Mouse (Mus musculus): ENCODE results near the gene Ccdc124. TPM values are rescaled to one million over a fixed set of nuclear protein-coding genes. Genes with fewer than 3 reads are reported as not detected.

Gene Ccdc124
- polyA plus RNA-seq, 1 experiment from 2014 or later = 149 TPM

DNA sequence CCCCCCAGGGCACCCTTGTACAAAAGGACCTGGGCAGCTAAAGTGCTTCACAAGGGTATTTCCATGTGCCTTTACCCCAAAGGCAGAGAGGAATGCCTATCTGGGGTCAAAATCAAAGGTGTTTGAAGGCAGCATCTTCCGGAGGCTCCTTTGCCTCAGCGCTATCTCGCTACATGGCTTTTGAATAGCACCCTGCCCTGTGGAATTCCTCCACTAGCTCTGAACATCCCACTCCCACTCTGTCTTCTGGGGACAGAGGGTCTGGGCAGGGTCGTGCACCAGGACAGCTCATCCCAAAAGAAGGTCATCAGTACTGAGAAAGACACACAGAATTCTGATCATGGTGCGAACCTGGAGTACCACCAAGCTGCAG is 4.5 kb downstream of the Ccdc124 start:
- H3K36me3 ChIP-seq (ENCODE audit: control insufficient read depth, insufficient read depth, low read length) = peaks cover 11% of the 10 kb centered on the region
- H3K27ac ChIP-seq (replicated peaks; ENCODE audit: low read depth, low read length) = peak overlapping the region; percentile 81
- 34% methylated on average over 5 of the region's 5 CpGs for WGBS
- DNase-seq = no peak
- H3K4me2 ChIP-seq (ENCODE audit: low read length) = peak overlapping the region; percentile 34
- H3K27me3 ChIP-seq (ENCODE audit: control insufficient read depth, insufficient read depth, low read length) = no peaks in the 10 kb centered on the region
- no peaks in the 10 kb centered on the region for H3K9me3 ChIP-seq (ENCODE audit: control insufficient read depth, low read length)
- peak overlapping the region; percentile 13 for H3K9ac ChIP-seq (replicated peaks; ENCODE audit: low read length)
- H3K4me1 ChIP-seq (ENCODE audit: control insufficient read depth, insufficient read depth, low read length) = peaks cover 37% of the 10 kb centered on the region
- ATAC-seq (ENCODE audit: low FRiP score, low TSS enrichment) = no peak
- no peak overlapping the region for H3K4me3 ChIP-seq (replicated peaks; ENCODE audit: low read depth, low read length)

DNA sequence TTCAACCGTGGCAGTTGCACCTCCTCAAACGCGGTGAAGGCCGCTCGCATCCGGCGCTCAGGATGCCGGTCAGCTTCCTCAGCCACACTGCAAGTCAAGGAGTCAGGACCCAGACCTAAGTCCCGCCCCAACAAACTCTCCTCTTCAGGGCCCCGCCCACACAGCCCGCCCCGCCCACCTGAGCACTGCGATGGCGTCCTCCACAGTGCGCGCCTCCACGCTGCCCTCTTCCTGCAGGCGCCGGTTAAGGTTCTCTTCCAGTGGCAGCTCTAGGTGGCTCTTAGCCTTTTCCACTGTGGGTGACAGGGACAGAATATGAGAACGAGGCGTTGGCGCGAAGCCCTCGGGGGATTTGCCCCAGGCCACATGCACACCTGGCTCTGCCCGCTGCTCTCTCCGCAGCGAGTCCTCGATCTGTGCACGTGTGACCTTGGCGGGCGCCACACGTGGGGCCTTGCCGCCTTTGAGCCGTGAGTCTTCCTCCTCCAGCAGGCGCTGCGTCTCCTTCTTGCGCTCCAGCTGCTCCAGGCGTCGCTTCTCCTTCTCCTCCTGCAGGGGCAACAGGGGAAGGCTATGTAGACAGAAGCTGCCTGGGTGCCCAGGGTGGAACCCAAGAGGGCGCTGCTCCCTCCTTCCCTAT is 5.1 kb downstream of the Ccdc124 start:
- peaks cover 11% of the 10 kb centered on the region for H3K36me3 ChIP-seq (ENCODE audit: control insufficient read depth, insufficient read depth, low read length)
- H3K9ac ChIP-seq (replicated peaks; ENCODE audit: low read length) = peak overlapping the region; percentile 13
- H3K9me3 ChIP-seq (ENCODE audit: control insufficient read depth, low read length) = no peaks in the 10 kb centered on the region
- ATAC-seq (ENCODE audit: low FRiP score, low TSS enrichment) (no peak), DNase-seq (peak; percentile 64)
- no peaks in the 10 kb centered on the region for H3K27me3 ChIP-seq (ENCODE audit: control insufficient read depth, insufficient read depth, low read length)
- WGBS = 12% methylated on average over 40 of the region's 40 CpGs
- H3K4me3 ChIP-seq (replicated peaks; ENCODE audit: low read depth, low read length) = no peak overlapping the region
- H3K4me1 ChIP-seq (ENCODE audit: control insufficient read depth, insufficient read depth, low read length) = peaks cover 41% of the 10 kb centered on the region
- peak overlapping the region; percentile 81 for H3K27ac ChIP-seq (replicated peaks; ENCODE audit: low read depth, low read length)
- peak overlapping the region; percentile 34 for H3K4me2 ChIP-seq (ENCODE audit: low read length)

DNA sequence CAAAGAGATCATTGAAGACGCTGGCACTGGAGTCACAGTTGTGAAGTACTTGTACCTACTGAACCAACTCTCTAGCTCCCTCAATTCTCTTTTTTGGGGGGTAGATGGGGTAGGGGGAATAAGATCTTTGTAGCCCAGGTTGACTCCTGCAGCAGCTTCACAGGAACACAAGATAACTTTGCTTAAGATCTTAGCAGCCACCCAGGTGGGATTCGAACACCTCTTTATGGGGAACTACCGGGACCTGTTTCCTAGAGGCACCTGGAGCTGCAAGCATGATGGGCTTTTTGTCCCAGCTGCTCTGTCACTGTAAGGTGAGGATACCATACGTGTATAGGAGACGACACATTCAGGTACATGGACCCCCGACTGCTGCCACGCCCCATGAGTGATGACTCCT is 7.2 kb downstream of the Ccdc124 start:
- Histone ChIP-seq H3K27me3 (ENCODE audit: control insufficient read depth, insufficient read depth, low read length) (no peaks in the 10 kb centered on the region), H3K36me3 (ENCODE audit: control insufficient read depth, insufficient read depth, low read length) (peaks cover 11% of the 10 kb centered on the region), H3K4me1 (ENCODE audit: control insufficient read depth, insufficient read depth, low read length) (peaks cover 46% of the 10 kb centered on the region), H3K27ac (replicated peaks; ENCODE audit: low read depth, low read length) (peak overlapping the region; percentile 98), H3K9ac (replicated peaks; ENCODE audit: low read length) (peak overlapping the region; percentile 59; the same call in 1 of the 2 replicates), H3K9me3 (ENCODE audit: control insufficient read depth, low read length) (no peaks in the 10 kb centered on the region), H3K4me2 (ENCODE audit: low read length) (peak overlapping the region; percentile 98), H3K4me3 (replicated peaks; ENCODE audit: low read depth, low read length) (no peak overlapping the region)
- DNase-seq (no peak), ATAC-seq (ENCODE audit: low FRiP score, low TSS enrichment) (no peak)
- WGBS = 83% methylated on average over 7 of the region's 7 CpGs

DNA sequence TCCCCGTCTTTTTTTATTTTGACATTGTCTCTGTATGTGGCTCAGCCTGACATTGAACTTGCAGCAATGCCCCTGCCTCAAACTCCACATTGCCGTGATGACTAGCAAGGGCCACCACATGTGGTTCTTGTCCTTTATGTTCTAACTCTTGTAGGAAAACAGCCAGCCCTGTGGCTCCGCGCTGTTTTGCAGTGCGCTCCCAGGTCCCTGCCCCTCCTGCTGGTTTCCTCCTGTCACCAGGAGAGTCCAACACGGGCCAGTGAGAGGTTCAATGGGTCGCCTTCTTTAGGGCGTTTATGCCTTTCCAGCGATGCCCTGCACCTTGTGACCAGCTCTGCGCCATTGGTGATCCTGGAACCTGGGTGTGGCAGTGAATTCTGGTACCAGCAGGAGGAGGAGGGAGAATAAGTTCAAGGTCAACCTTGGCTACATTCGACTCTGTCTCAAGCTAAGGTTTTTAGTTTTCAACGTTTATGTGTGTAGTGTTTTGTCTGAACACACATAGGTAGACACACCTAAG is 7.7 kb downstream of the Ccdc124 start:
- peak; percentile 7; the same call in 1 of the 2 replicates for ATAC-seq (ENCODE audit: low FRiP score, low TSS enrichment)
- Histone ChIP-seq H3K4me1 (ENCODE audit: control insufficient read depth, insufficient read depth, low read length) (peaks cover 47% of the 10 kb centered on the region), H3K9ac (replicated peaks; ENCODE audit: low read length) (peak overlapping the region; percentile 59), H3K27ac (replicated peaks; ENCODE audit: low read depth, low read length) (peak overlapping the region; percentile 98), H3K4me2 (ENCODE audit: low read length) (peak overlapping the region; percentile 98), H3K36me3 (ENCODE audit: control insufficient read depth, insufficient read depth, low read length) (peaks cover 11% of the 10 kb centered on the region), H3K4me3 (replicated peaks; ENCODE audit: low read depth, low read length) (peak overlapping the region; percentile 64), H3K9me3 (ENCODE audit: control insufficient read depth, low read length) (no peaks in the 10 kb centered on the region), H3K27me3 (ENCODE audit: control insufficient read depth, insufficient read depth, low read length) (no peaks in the 10 kb centered on the region)
- no peak for DNase-seq
- 8% methylated on average over 12 of the region's 12 CpGs for WGBS

DNA sequence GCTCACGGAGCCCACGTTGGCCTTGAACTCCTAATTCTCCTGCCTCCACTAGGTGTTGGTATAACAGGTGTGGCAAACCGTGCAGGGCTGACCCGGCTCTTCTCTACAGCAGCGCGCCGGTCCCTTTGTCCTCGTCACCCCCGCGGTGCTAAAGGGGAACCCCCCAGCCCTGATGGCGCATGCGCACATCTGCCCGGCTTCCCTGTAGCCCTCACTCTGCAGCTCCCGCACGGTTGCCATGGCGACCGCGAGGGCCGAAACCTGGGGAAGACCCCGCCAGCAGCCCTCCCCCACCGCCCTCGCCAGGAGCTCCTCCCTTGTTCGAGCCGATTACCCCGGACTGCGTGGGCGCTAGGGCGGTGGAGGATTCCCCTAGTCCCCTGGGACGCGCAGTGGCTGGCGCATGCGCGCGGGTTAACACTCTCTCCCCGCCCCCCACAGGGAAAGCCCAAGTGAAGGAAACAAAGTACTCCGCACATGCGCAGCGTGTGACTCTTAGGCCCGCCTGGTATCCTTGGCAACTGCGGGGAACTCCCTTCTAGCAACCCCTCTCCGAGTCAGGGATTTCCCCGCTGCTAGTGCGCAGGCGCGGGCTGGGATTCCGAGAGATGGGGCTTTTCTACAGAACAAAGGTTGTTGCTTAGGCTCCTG is 8.3 kb downstream of the Ccdc124 start:
- Histone ChIP-seq H3K4me2 (ENCODE audit: low read length) (peak overlapping the region; percentile 98), H3K9me3 (ENCODE audit: control insufficient read depth, low read length) (no peaks in the 10 kb centered on the region), H3K4me1 (ENCODE audit: control insufficient read depth, insufficient read depth, low read length) (peaks cover 47% of the 10 kb centered on the region), H3K9ac (replicated peaks; ENCODE audit: low read length) (peak overlapping the region; percentile 85), H3K27ac (replicated peaks; ENCODE audit: low read depth, low read length) (peak overlapping the region; percentile 98), H3K4me3 (replicated peaks; ENCODE audit: low read depth, low read length) (peak overlapping the region; percentile 64), H3K36me3 (ENCODE audit: control insufficient read depth, insufficient read depth, low read length) (peaks cover 11% of the 10 kb centered on the region), H3K27me3 (ENCODE audit: control insufficient read depth, insufficient read depth, low read length) (no peaks in the 10 kb centered on the region)
- DNase-seq = peak; percentile 100
- ATAC-seq (ENCODE audit: low FRiP score, low TSS enrichment) = peak; percentile 88
- under 1% methylated on average over 46 of the region's 46 CpGs for WGBS

DNA sequence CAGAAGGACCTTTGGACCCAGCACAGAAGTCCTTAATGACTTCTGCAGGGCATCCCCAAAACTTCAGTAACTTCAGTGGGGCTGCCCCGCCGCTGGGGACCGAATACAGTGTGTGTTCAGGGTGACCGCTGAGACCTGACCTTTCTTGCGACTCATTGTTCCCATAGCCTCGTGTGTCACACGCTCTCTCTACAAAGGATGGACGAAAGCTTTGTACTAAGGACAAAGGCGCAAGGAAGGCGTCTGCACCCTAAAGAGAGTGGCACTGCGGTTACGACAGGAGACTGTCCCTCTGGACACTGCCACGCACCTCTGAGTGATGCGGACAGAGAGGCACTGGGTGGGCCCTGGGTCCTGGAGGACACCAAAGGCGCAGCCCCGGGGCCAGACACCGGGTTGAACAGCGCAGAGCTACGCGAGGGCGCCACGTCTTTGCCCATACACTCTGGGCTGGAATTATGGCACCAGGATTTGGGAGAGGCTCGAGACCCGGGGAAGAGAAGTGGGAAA is 9.0 kb downstream of the Ccdc124 start:
- no peak for DNase-seq
- Histone ChIP-seq H3K4me3 (replicated peaks; ENCODE audit: low read depth, low read length) (peak overlapping the region; percentile 64), H3K4me2 (ENCODE audit: low read length) (peak overlapping the region; percentile 98), H3K27ac (replicated peaks; ENCODE audit: low read depth, low read length) (peak overlapping the region; percentile 98), H3K4me1 (ENCODE audit: control insufficient read depth, insufficient read depth, low read length) (peaks cover 47% of the 10 kb centered on the region), H3K9me3 (ENCODE audit: control insufficient read depth, low read length) (no peaks in the 10 kb centered on the region), H3K9ac (replicated peaks; ENCODE audit: low read length) (peak overlapping the region; percentile 85), H3K27me3 (ENCODE audit: control insufficient read depth, insufficient read depth, low read length) (no peaks in the 10 kb centered on the region), H3K36me3 (ENCODE audit: control insufficient read depth, insufficient read depth, low read length) (peaks cover 11% of the 10 kb centered on the region)
- under 1% methylated on average over 24 of the region's 24 CpGs for WGBS
- peak; percentile 12 for ATAC-seq (ENCODE audit: low FRiP score, low TSS enrichment)

DNA sequence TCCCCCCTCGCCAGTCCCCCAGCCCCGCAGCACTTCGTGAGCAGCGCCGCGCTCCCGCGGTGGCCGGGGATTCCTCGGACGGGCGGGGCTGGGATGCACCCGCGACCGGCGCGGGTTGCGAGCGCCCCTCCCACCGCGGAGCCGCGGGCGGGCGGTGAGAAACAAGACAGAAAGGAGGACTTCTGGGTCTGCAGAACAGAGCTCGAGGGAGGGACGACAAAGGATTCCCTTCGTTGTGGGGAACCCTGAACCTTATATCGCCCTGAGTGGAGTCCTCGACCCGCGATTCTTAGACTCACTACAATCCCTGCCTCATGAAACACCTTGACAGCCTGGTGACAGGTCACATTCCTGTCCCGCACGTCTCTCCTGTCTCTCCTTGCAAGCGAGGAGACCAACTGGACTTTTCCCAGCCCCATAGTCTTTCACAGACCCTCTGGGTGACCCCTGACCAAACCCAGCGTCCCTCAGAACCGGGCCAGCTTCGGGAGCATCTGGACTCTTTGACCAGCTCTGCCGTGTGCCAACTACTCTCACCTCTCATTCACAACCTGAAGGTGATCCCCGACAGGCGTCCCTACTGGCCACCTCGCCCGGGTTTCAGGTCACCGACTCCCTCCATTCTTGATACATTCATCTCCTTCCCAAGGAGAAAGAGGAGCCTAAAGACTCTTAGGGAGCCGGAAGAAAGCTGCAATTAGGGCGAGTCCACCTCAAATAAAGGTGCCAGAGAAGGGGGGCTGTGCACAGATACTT is 9.6 kb downstream of the Ccdc124 start:
- peaks cover 44% of the 10 kb centered on the region for H3K4me1 ChIP-seq (ENCODE audit: control insufficient read depth, insufficient read depth, low read length)

DNA sequence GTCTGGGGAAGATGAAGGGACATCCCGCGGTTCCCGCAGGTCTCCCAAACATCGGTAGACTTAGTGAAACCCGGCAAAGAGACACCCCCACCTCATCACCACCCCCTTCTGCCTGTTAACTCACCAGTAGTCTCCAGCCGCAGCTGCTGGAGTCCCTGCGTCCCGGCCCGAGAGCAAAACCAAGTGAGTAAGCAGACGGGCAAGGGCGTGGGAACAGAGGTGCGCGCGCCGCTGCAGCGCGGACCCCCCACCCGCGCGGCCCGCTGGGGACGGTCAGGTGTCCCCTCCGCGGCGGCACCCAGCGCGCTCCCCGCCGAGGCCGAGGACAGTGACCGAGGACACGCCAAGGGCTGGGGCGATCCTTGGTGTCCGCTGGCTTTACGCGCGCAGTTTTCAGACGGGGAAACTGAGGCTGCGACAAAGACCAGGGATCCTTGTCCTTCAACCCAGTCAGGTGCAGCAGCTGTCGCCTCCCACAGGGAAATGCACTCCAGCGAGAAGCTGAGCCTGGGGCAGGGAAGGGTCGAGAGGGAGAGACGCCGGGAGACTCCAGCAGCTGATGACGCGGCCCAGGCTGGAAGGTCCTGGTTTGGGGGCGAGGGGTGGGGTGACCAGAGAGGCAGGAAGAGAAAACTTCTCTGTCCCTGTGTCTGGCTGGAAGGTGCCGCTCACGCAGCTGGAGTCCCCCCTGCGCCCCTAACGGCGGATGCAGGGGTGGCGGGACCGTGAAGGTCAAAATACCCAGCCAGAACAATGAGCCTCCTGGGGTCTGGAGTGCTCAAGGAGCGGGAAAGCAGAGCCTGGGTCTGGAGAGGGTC is 10.7 kb downstream of the Ccdc124 start, which contains the start of gene Kcnn1:
Gene Kcnn1, minus strand, starts transcription at position 435 of the 818 bp plus-strand sequence.
- peak within 1 kb of the TSS; percentile 98 for H3K4me2 ChIP-seq (ENCODE audit: low read length)
- ATAC-seq (ENCODE audit: low FRiP score, low TSS enrichment) (0 out of 2 replicates have a peak, but pooled peaks have one; percentile 0), DNase-seq (peak; percentile 71)
- H3K9ac ChIP-seq (replicated peaks; ENCODE audit: low read length) = peak within 1 kb of the TSS; percentile 85
- peak within 1 kb of the TSS; percentile 64 for H3K4me3 ChIP-seq (replicated peaks; ENCODE audit: low read depth, low read length)
- H3K4me1 ChIP-seq (ENCODE audit: control insufficient read depth, insufficient read depth, low read length) = peaks cover 39% of the 10 kb centered on the region
- peak within 1 kb of the TSS; percentile 98 for H3K27ac ChIP-seq (replicated peaks; ENCODE audit: low read depth, low read length)
- no peaks in the 10 kb centered on the region for H3K9me3 ChIP-seq (ENCODE audit: control insufficient read depth, low read length)
- H3K36me3 ChIP-seq (ENCODE audit: control insufficient read depth, insufficient read depth, low read length) = peaks cover 5% of the 10 kb centered on the region; the same call in 1 of the 2 replicates
- WGBS = under 1% methylated on average over 55 of the region's 55 CpGs
- H3K27me3 ChIP-seq (ENCODE audit: control insufficient read depth, insufficient read depth, low read length) = no peaks in the 10 kb centered on the region

More for the DNA sequence above, 9.6 kb downstream of the Ccdc124 start:
- Histone ChIP-seq H3K4me2 (ENCODE audit: low read length) (peak overlapping the region; percentile 98), H3K9ac (replicated peaks; ENCODE audit: low read length) (peak overlapping the region; percentile 85), H3K4me3 (replicated peaks; ENCODE audit: low read depth, low read length) (peak overlapping the region; percentile 64), H3K9me3 (ENCODE audit: control insufficient read depth, low read length) (no peaks in the 10 kb centered on the region), H3K36me3 (ENCODE audit: control insufficient read depth, insufficient read depth, low read length) (peaks cover 11% of the 10 kb centered on the region), H3K27ac (replicated peaks; ENCODE audit: low read depth, low read length) (peak overlapping the region; percentile 98), H3K27me3 (ENCODE audit: control insufficient read depth, insufficient read depth, low read length) (no peaks in the 10 kb centered on the region)
- ATAC-seq (ENCODE audit: low FRiP score, low TSS enrichment) = no peak
- WGBS = 1% methylated on average over 46 of the region's 46 CpGs
- peak; percentile 81 for DNase-seq
